ENCODE assay signal across 8 mouse cellular contexts in genomic region chr13:8885445-8886184, GRCm38 (mm10). TPM values are rescaled to one million over a fixed set of nuclear protein-coding genes. Genes with fewer than 3 reads are reported as not detected.
DNase-seq lines count a peak whose midpoint lies in the region; ATAC-seq lines count a peak whose summit lies in the region.

TSS of gene Idi1 (plus strand) at chr13:8885501.

- peaks cover 45% of the 10 kb centered on the region for H3K4me1 ChIP-seq in megakaryocyte, embryonic 14.5 days

- ATAC-seq in common myeloid progenitor, adult 5-6 weeks (replicated peaks; ENCODE audit: low read depth, poor library complexity, severe bottlenecking) = peak; percentile 94

- no peaks in the 10 kb centered on the region for H3K9me3 ChIP-seq in megakaryocyte, embryonic 14.5 days

- no peaks in the 10 kb centered on the region for H3K27me3 ChIP-seq in megakaryocyte, embryonic 14.5 days (replicated peaks)

- DNase-seq in ZHBTc4 (ENCODE audit: low read depth, low spot score) = peak; percentile 99
- DNase-seq in gastrocnemius, adult 8-10 months (ENCODE audit: low spot score in 2 of 2) = peak; percentile 93 to 94
- DNase-seq in hindlimb bud, embryonic 11.5 days (ENCODE audit: extremely low spot score, low read depth, low spot score) = peak; percentile 86
- peak; percentile 97 to 98 for DNase-seq in left cerebral cortex, adult 8-10 months (ENCODE audit: low spot score in 2 of 2)
- peak; percentile 99 for DNase-seq in right cerebral cortex, postnatal 10 days (ENCODE audit: low spot score in 2 of 2)
- peak; percentile 92 for DNase-seq in urinary bladder, postnatal 25 days (ENCODE audit: low spot score)

- H3K36me3 ChIP-seq in megakaryocyte, embryonic 14.5 days (replicated peaks; ENCODE audit: low read length) = peaks cover 31% of the 10 kb centered on the region

- H3K4me3 ChIP-seq in megakaryocyte, embryonic 14.5 days (replicated peaks) = peak within 1 kb of the TSS; percentile 99

RNA-seq across cellular contexts. Expression of gene Idi1, which starts in this region (rescaled TPM):
- total RNA-seq in common myeloid progenitor, adult 5-6 weeks (2017) = 35.2 and 42.3 TPM in 2 replicates
- 1 to 10 TPM; 5.3 to 6.8 (median 5.6) TPM for total RNA-seq in gastrocnemius, adult 8-10 months (2022)
- total RNA-seq in left cerebral cortex, adult 8-10 months (2022) = 10 to 100 TPM; 34.4 to 41.1 (median 37.2) TPM
- polyA plus RNA-seq in megakaryocyte, embryonic 14.5 days (2012; ENCODE audit: insufficient read depth, low replicate concordance) = 5.3 and 21.0 TPM in 2 replicates

Comparison
In these comparisons a context has a peak if more than half of its experiments do, and no peak if none do; other contexts are left out.
1. Peak in every context shown above with its lines: DNase-seq, ATAC-seq and H3K4me3 ChIP-seq.